Mouse (Mus musculus) forebrain, embryonic 15.5 days (tissue): ENCODE data around the gene Ccdc61. TPM values are rescaled to one million over a fixed set of nuclear protein-coding genes. Genes with fewer than 3 reads are reported as not detected.

ENCODE experiments used
- ATAC-seq: fragments of 200-750 bp; cut with Nextera tagmentation; replicated peaks from 2 replicates; pipeline ENCODE4 v1.8.0; 2017; ENCODE audit warnings: mild to moderate bottlenecking, moderate TSS enrichment, moderate library complexity
- H3K27ac ChIP-seq: fragments of 300-500 bp; sonication (generic); replicated peaks from 2 replicates; pipeline ENCODE4 v1.5.1; 2015; ENCODE audit warnings: mild to moderate bottlenecking, inconsistent platforms
- H3K27me3 ChIP-seq: fragments of 300-500 bp; sonication (generic); 2 replicates; pipeline ENCODE4 v1.6.1; 2015; ENCODE audit warnings: inconsistent platforms
- H3K36me3 ChIP-seq: fragments of 300-500 bp; sonication (generic); 2 replicates; pipeline ENCODE4 v1.6.1; 2015; ENCODE audit warnings: mild to moderate bottlenecking, inconsistent platforms
- H3K4me1 ChIP-seq: fragments of 300-500 bp; sonication (generic); 2 replicates; pipeline ENCODE4 v1.6.1; 2015; ENCODE audit warnings: inconsistent platforms
- H3K4me2 ChIP-seq: fragments of 300-500 bp; sonication (generic); replicated peaks from 2 replicates; pipeline ENCODE4 v1.6.1; 2015; ENCODE audit warnings: mild to moderate bottlenecking, inconsistent platforms
- H3K4me3 ChIP-seq: fragments of 300-500 bp; sonication (generic); 2 replicates; pipeline ENCODE4 v1.5.1; 2015; ENCODE audit warnings: mild to moderate bottlenecking, inconsistent platforms
- H3K9ac ChIP-seq: fragments of 300-500 bp; sonication (generic); replicated peaks from 2 replicates; pipeline ENCODE4 v1.6.1; 2015; ENCODE audit warnings: mild to moderate bottlenecking, inconsistent platforms
- H3K9me3 ChIP-seq: fragments of 300-500 bp; sonication (generic); 2 replicates; pipeline ENCODE4 v1.6.1; 2016; ENCODE audit warnings: inconsistent platforms
- WGBS: fragments of 180-500 bp; shearing (Covaris S2); methylation state at CpG from one replicate; pipeline ENCODE4 v1.1.7; 2015; ENCODE audit warnings: mixed read lengths; 5-methylcytosine and 5-hydroxymethylcytosine counted together
- polyA plus RNA-seq: library from polyadenylated mRNA; unstranded; fragments of >200 nt; fragmentation: Nextera tagmentation; extraction: Ambion mirVana; gene quantifications from 2 replicates; pipeline ENCODE4 v1.2.1, GENCODE M21; 2015

Gene Ccdc61
- polyA plus RNA-seq, 1 experiment from 2014 or later, result 26.5 TPM

DNA sequence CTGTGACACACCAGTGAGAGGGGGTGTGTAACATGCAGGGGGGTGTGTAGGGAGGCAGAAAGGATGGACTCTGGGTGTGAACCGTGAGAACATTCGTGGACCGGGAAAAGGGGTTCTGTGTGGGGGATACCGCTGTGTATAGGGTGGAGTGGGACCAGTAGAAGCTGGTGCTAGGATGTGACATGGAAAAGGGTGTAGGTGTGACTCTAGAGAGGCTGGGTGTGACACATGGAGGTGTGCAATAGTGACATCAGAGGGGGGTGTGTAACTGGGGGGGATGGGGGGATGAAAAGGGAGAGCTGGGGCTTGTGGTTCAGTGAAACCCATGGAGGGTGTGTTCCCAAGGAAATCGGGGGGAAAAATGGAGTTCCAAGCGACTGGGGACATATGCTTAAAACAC, 16.7 kb upstream of the Ccdc61 start:
- H3K4me1 ChIP-seq, result peaks cover 79% of the 10 kb centered on the region
- no peaks in the 10 kb centered on the region for H3K36me3 ChIP-seq
- H3K27me3 ChIP-seq, result no peaks in the 10 kb centered on the region
- peak overlapping the region; percentile 99 for H3K9ac ChIP-seq
- 37% methylated on average over 6 of the region's 6 CpGs for WGBS
- H3K4me2 ChIP-seq, result peak overlapping the region; percentile 66
- no peak; the same call in 1 of the 2 replicates for ATAC-seq
- peak overlapping the region; percentile 96 for H3K4me3 ChIP-seq
- peak overlapping the region; percentile 94 for H3K27ac ChIP-seq
- H3K9me3 ChIP-seq, result no peaks in the 10 kb centered on the region

GRCm38 (mm10) chr7:18926041-18926790, 16.0 kb upstream of the Ccdc61 start:
- Histone ChIP-seq H3K27me3 (no peaks in the 10 kb centered on the region), H3K9ac (peak overlapping the region; percentile 99), H3K27ac (peak overlapping the region; percentile 94), H3K9me3 (no peaks in the 10 kb centered on the region), H3K36me3 (no peaks in the 10 kb centered on the region), H3K4me1 (peaks cover 79% of the 10 kb centered on the region), H3K4me2 (peak overlapping the region; percentile 66), H3K4me3 (peak overlapping the region; percentile 96)
- WGBS, result under 1% methylated on average over 42 of the region's 42 CpGs
- ATAC-seq, result peak; percentile 21

- H3K4me1 ChIP-seq, result peaks cover 79% of the 10 kb centered on the region
- no peaks in the 10 kb centered on the region for H3K36me3 ChIP-seq
- WGBS, result under 1% methylated on average over 29 of the region's 45 CpGs
- peak within 1 kb of the TSS; percentile 96 for H3K4me3 ChIP-seq
- H3K4me2 ChIP-seq, result peak within 1 kb of the TSS; percentile 66
- no peaks in the 10 kb centered on the region for H3K27me3 ChIP-seq
- H3K9me3 ChIP-seq, result no peaks in the 10 kb centered on the region
- H3K27ac ChIP-seq, result peak within 1 kb of the TSS; percentile 94
- ATAC-seq, result peak; percentile 82
- peak within 1 kb of the TSS; percentile 99 for H3K9ac ChIP-seq
Measured at GRCm38 (mm10) chr7:18925162-18925938, 15.1 kb upstream of the Ccdc61 start, which contains the start of gene Nova2. TSS of gene Nova2 (plus strand) at chr7:18925888.

DNA sequence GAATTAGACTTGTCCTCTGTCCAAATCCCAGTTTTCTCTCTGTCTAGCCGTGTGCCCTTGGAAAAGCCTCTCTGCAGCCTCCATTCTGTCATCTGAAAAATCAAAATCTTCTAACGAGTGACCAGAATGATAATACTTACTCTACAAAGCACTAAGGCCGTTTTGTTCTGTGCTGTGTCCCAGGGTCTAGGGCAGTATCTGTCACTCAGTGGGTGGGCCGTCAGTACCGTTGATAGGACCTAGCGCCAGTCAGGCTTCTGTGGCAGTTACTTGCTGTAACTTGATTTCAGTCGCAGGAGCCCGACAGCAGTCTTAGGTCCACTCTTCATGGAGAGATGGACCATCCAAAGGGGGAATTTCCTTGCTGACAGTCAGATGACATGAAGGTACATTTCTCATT, 14.1 kb upstream of the Ccdc61 start:
- Histone ChIP-seq H3K9ac (no peak overlapping the region), H3K9me3 (no peaks in the 10 kb centered on the region), H3K36me3 (no peaks in the 10 kb centered on the region), H3K4me1 (peaks cover 72% of the 10 kb centered on the region), H3K27me3 (no peaks in the 10 kb centered on the region), H3K27ac (peak overlapping the region; percentile 94), H3K4me3 (no peak overlapping the region), H3K4me2 (peak overlapping the region; percentile 33; the same call in 1 of the 2 replicates)
- WGBS, result 5% methylated on average over 8 of the region's 8 CpGs
- no peak for ATAC-seq

- H3K36me3 ChIP-seq, result no peaks in the 10 kb centered on the region
- no peak for ATAC-seq
- H3K27me3 ChIP-seq, result no peaks in the 10 kb centered on the region; the same call in 1 of the 2 replicates
- H3K4me2 ChIP-seq, result peak overlapping the region; percentile 33
- H3K27ac ChIP-seq, result peak overlapping the region; percentile 94
- no peaks in the 10 kb centered on the region for H3K9me3 ChIP-seq
- H3K4me1 ChIP-seq, result peaks cover 67% of the 10 kb centered on the region
- H3K9ac ChIP-seq, result no peak overlapping the region
- 11% methylated on average over 4 of the region's 4 CpGs for WGBS
- H3K4me3 ChIP-seq, result no peak overlapping the region
Measured at GRCm38 (mm10) chr7:18923711-18924191, 13.5 kb upstream of the Ccdc61 start.

DNA sequence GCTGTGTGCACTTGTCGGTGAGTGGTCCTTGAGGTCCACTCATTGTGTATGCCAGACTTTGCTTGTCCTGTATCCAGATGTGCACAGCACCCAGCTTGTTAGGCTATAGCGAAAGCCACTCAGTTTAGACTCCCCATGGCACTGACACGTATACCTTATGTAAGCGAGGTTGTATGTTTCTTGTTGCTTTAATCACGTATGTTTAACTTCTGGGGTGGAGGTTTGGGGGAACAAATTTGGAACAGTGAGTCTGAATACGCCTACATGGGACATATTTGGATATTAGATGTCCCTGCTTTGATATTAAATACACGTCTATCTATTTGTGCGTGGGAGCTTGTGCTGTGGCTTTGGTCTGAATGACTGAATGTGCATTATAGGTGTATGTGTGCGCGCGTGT, 13.1 kb upstream of the Ccdc61 start:
- H3K36me3 ChIP-seq, result no peaks in the 10 kb centered on the region
- H3K27me3 ChIP-seq, result no peaks in the 10 kb centered on the region; the same call in 1 of the 2 replicates
- H3K4me3 ChIP-seq, result 0 out of 2 replicates have a peak overlapping the region, but pooled peaks have one; percentile 5
- peak overlapping the region; percentile 94 for H3K27ac ChIP-seq
- H3K9me3 ChIP-seq, result no peaks in the 10 kb centered on the region
- H3K4me2 ChIP-seq, result peak overlapping the region; percentile 33
- 62% methylated on average over 11 of the region's 11 CpGs for WGBS
- no peak overlapping the region for H3K9ac ChIP-seq
- peaks cover 62% of the 10 kb centered on the region for H3K4me1 ChIP-seq
- no peak for ATAC-seq

DNA sequence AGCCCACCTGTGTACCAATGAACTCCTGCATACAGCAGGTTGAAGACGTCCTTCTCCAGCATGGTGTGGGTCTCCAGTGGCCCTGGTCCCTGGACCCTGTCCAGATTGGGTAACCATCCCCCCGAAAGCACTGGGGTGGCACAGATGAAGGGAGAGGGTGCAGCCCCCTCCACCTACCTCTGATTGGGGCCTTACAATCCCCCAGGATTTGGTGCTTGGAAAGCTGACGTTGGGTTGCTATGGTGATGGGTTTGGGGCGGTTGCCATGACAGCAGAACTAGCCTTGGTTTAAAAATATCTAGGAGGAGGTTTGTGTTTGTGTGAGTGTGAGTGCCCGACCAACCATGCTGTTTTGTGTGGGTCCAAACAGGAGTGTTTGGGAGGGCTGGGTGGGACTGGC, 12.6 kb upstream of the Ccdc61 start:
- Histone ChIP-seq H3K4me3 (0 out of 2 replicates have a peak overlapping the region, but pooled peaks have one; percentile 5), H3K4me1 (peaks cover 57% of the 10 kb centered on the region), H3K9ac (no peak overlapping the region), H3K36me3 (no peaks in the 10 kb centered on the region), H3K4me2 (peak overlapping the region; percentile 33), H3K9me3 (no peaks in the 10 kb centered on the region), H3K27ac (peak overlapping the region; percentile 94), H3K27me3 (no peaks in the 10 kb centered on the region; the same call in 1 of the 2 replicates)
- WGBS, result 15% methylated on average over 5 of the region's 5 CpGs
- peak; percentile 18 for ATAC-seq

- 3% methylated on average over 12 of the region's 12 CpGs for WGBS
- peaks cover 44% of the 10 kb centered on the region for H3K4me1 ChIP-seq
- H3K4me2 ChIP-seq, result peak overlapping the region; percentile 24
- peak; percentile 10; the same call in 1 of the 2 replicates for ATAC-seq
- peak overlapping the region; percentile 51 for H3K27ac ChIP-seq
- 0 out of 2 replicates have a peak overlapping the region, but pooled peaks have one; percentile 4 for H3K4me3 ChIP-seq
- no peaks in the 10 kb centered on the region for H3K9me3 ChIP-seq
- H3K9ac ChIP-seq, result 0 out of 2 replicates have a peak overlapping the region, but pooled peaks have one; percentile 23
- no peaks in the 10 kb centered on the region; the same call in 1 of the 2 replicates for H3K27me3 ChIP-seq
- H3K36me3 ChIP-seq, result no peaks in the 10 kb centered on the region
Measured at GRCm38 (mm10) chr7:18921069-18921468, 10.9 kb upstream of the Ccdc61 start.

- H3K4me1 ChIP-seq, result peaks cover 21% of the 10 kb centered on the region
- H3K36me3 ChIP-seq, result no peaks in the 10 kb centered on the region
- H3K9ac ChIP-seq, result no peak overlapping the region
- no peaks in the 10 kb centered on the region for H3K9me3 ChIP-seq
- no peak for ATAC-seq
- no peak overlapping the region for H3K4me3 ChIP-seq
- H3K27me3 ChIP-seq, result no peaks in the 10 kb centered on the region; the same call in 1 of the 2 replicates
- 47% methylated on average over 3 of the region's 3 CpGs for WGBS
- H3K4me2 ChIP-seq, result no peak overlapping the region
- H3K27ac ChIP-seq, result no peak overlapping the region
Measured at GRCm38 (mm10) chr7:18917931-18918330, 7.7 kb upstream of the Ccdc61 start.

DNA sequence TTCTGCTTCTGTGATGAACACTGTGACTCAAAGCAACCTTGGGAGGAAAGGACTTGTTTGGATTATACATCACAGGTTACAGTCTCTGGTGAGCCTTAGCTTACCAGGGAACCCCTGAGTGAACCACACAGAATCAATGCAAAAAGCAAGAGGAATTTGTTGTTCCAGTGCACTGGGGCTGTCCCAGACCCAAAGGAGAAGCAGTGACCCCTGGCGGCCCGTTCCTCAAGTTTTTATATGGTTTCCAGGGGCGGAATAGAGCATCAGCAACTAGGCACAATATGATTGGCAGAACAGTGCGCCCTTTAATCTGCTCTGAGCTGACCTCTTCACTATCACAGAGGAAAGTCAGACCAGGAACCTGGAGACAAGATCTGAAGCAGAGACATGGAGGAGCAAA, 6.0 kb upstream of the Ccdc61 start:
- no peak for ATAC-seq
- Histone ChIP-seq H3K9ac (no peak overlapping the region), H3K4me1 (peaks cover 7% of the 10 kb centered on the region), H3K4me2 (no peak overlapping the region), H3K36me3 (no peaks in the 10 kb centered on the region), H3K27ac (no peak overlapping the region), H3K4me3 (no peak overlapping the region), H3K27me3 (no peaks in the 10 kb centered on the region; the same call in 1 of the 2 replicates), H3K9me3 (no peaks in the 10 kb centered on the region)
- 72% methylated on average over 4 of the region's 4 CpGs for WGBS

GRCm38 (mm10) chr7:18909797-18910196, 418 bp downstream of the Ccdc61 start:
- ATAC-seq, result no peak; the same call in 1 of the 2 replicates
- WGBS, result 6% methylated on average over 17 of the region's 17 CpGs
- H3K27me3 ChIP-seq, result no peaks in the 10 kb centered on the region
- no peaks in the 10 kb centered on the region for H3K9me3 ChIP-seq
- H3K9ac ChIP-seq, result peak overlapping the region; percentile 48
- H3K4me1 ChIP-seq, result peaks cover 19% of the 10 kb centered on the region
- no peak overlapping the region for H3K27ac ChIP-seq
- H3K36me3 ChIP-seq, result no peaks in the 10 kb centered on the region; the same call in 1 of the 2 replicates
- H3K4me2 ChIP-seq, result peak overlapping the region; percentile 54
- peak overlapping the region; percentile 70 for H3K4me3 ChIP-seq

GRCm38 (mm10) chr7:18904971-18905370, 5.2 kb downstream of the Ccdc61 start:
- H3K4me1 ChIP-seq, result peaks cover 13% of the 10 kb centered on the region
- H3K27ac ChIP-seq, result no peak overlapping the region
- H3K36me3 ChIP-seq, result no peaks in the 10 kb centered on the region; the same call in 1 of the 2 replicates
- no peaks in the 10 kb centered on the region for H3K9me3 ChIP-seq
- H3K4me2 ChIP-seq, result no peak overlapping the region
- no peak overlapping the region for H3K9ac ChIP-seq
- H3K4me3 ChIP-seq, result no peak overlapping the region
- no peaks in the 10 kb centered on the region for H3K27me3 ChIP-seq
- WGBS, result 77% methylated on average over 3 of the region's 3 CpGs
- no peak for ATAC-seq
